Mouse (Mus musculus): Measurements from ENCODE around the gene Ankdd1b. TPM values are rescaled to one million over a fixed set of nuclear protein-coding genes. Genes with fewer than 3 reads are reported as not detected.

Gene Ankdd1b
- total RNA-seq, 2 experiments from 2014 or later: 0.62 to 0.83 TPM

DNA sequence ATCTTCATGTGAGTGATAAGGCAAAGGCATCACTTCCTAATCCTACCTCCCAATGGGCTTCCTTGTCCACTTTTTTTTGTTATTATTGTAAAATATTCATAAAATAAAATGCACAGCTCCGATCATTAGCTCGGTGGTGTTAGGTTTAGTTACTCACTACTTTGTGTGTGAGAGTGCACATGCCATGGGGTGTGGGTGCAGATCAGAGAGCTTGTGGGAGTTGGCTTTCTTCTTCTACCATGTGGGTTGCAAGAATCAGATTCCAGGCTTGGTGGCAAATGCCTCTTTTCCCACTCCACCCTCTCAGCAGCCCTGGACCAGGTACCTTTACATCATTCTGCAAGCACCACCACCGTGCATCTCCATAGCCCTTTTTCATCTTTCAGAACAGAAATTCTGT is 18.4 kb downstream of the Ankdd1b start:
- no peak for DNase-seq

DNA sequence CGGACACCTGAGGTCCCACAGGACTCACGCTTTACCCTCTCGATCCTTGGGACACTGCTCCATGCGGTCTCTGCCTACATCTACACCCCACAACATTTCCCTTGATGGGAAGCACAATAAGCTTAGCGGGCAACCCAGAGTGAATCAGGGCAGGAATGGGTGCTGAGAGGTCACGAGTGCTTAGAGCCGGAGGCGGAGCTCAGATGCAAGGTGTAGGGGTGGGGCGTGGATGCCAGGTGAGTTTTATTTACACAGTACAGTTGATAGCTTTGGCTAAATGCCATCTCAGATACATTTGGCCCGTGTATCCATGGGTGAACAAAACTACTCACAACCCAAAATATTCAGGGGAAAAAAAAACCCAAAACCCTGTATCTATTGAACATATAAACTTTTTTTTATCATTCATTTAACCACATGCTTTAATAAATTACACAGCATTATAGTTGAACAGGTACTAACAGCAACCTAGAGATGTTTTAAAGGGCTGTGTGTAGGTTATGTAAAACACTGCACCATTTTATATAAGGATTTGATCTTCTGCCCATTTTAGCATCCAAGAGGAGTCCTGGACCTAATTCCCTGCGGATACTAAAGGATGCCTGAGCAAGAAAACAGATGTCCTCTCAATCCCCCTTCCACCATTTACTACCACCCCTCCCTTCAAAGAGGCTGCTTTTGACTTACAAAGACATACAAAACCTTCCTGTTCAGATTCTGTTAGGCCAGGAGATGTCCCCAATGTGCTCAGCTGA is 19.4 kb downstream of the Ankdd1b start:
- no peak for DNase-seq

DNA sequence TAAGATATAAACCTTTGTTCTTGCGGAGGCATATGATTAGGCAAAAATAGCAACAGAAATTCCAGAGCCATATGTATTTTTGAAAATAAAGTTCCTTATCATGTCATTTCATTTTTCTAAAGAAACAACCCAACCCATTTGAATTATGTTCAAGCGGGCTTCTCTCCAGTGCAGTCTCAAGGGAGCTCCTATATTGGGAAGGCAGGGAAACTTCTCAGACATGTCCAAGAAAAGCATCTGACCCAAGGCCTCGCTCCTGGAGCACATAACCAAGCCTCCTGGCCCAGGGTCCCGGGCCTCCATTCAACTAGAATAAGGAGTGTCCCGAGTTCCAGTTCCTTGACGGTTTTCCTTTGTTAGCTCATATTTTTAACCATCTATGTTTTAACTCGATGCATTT is 20.1 kb downstream of the Ankdd1b start:
- peak; percentile 54 for DNase-seq

DNA sequence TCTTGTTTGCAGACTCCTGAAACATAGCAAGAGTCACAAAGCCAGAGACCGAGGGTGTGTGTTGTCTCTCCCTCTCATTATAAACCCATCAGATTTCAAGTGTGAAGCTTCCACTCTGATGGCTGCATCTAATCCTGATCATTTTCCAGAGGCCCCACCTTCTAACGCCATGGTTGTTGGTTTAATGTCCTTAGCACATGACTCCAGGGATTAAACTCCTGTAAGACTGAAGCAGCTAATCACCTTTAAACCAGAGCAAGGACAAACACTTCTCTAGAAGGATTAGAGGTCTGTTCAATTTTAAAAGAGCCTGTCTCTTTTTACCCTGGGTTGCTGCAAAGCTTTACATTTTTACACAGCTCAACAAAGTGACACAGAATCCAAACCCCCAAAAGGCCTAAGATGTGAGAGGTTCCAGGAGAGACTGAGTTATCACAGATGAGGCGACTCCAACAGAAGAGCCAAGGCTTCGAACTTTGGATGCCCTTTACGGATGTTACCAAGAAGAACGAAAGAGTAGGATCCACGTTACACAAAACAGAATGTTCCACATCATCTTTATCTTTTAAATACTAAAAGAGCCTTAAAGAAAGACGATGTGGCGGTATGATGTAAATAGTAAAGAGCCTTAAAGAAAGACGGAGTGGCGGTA is 20.7 kb downstream of the Ankdd1b start:
- no peak for DNase-seq

- no peak for DNase-seq
These were observed 30.6 kb downstream of the Ankdd1b start for GRCm38 (mm10) chr13:96440436-96440835.

GRCm38 (mm10) chr13:96436921-96437320 is 34.1 kb downstream of the Ankdd1b start:
- DNase-seq: no peak

DNA sequence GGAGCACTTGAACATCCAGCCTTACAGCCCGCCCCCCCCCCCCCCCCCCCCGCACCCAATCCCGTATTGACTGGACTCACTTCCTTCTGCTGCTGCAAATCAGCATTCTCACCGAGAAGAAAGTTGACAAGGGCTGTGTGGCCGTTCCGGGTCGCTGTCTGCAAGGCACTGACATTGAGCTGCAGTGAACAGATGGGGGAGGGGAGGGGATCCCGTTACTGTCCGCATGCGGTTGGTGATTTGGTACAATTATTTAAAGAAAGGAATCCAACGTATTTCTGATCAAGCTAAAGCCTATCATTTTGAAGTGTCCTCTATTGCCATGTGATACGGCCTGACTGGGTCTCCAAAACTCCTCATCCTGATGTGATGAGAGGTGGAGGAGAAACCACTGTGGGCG is 35.2 kb downstream of the Ankdd1b start:
- DNase-seq: peak; percentile 53

DNA sequence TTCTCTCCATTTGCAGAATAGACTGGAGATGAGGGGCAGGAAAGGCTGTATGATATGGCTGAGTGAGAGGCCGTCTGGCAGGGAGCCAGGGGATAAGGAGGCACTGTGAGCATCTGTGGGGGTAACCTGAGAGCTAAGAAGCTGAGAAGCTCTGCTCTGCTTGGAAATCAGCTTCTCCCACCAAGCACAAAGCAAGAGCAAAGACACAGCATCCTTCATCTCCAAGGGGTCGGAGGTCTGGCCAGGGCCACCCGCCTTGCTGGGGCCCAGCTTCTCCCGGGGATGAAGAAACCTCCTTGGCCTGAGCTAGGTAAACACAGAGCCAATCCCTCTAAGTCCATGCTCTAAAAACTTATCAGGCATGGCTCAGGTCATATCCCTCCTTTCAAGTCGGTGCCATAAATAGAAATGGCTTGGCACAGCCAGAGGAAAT is 36.1 kb downstream of the Ankdd1b start:
- peak; percentile 40 for DNase-seq

- peak; percentile 17 for DNase-seq
These were observed 37.3 kb downstream of the Ankdd1b start for GRCm38 (mm10) chr13:96433648-96434190.

- DNase-seq: no peak
These were observed 38.0 kb downstream of the Ankdd1b start for GRCm38 (mm10) chr13:96433041-96433440.

- no peak for DNase-seq
These were observed 38.6 kb downstream of the Ankdd1b start for GRCm38 (mm10) chr13:96432376-96432811.

DNA sequence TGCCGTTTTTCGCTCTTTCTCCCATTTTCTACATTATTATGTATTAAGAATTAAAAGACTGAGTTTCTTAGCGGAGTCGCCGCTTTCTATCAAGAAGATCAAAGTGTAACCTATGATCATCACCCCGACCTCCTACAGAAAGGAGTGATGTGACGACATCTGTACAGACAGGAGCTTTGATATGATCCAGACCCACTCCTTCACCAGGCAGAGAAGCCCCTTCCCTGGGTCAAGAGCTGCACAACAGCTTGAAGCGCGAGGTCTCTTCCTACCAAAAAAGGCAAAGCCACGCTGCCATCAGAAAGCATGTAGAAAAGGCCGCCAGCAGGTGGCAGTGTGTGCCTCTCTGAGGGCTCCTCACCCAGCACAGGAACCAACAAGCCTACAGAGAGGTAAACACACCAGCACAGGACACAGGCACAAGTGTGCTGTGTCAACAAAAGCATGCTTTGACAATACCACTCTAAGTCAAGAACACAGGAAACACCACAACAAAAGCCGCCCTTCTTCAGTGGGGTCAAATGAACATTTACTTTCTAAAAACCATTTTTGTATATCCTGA is 39.3 kb downstream of the Ankdd1b start:
- peak; percentile 93 for DNase-seq

DNA sequence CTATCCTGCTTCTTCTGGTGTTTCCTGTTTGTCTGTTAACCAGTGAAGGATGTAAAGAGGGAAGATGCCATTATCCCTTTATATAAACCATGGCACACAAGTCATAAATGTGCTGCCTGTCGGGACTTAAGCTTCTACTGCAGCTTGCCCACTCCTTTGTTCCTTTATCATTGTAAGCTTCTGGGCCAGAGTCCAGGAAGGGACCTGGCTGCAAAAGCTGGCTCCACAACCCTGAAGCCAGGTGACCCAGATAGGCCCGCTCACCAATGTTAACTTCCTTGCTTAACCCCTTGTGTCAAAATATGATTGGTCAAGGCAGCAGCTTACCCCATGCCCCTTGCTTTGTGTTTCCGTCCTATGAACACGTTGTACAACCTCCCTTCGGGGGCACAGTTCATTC is 42.5 kb downstream of the Ankdd1b start:
- peak; percentile 21 for DNase-seq

DNA sequence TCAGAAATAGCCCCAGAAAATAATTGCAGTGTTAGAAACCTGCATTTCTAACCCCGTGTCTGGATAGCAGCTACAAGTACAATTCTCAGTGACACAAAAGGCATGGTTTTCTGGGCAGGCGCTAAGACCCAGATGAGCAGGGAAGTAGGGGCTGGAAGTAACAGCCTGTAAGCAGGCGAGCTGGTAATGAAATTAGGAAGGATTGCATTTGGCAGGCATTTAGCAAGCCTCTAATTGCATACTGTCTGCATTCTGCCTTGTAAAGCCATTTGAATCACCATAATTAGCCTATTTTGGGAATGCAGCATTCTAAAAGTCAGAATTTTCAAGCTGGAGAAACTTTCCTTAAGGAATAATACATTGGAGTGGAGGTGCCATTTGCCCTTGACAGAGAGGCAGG is 45.0 kb downstream of the Ankdd1b start:
- no peak for DNase-seq

DNA sequence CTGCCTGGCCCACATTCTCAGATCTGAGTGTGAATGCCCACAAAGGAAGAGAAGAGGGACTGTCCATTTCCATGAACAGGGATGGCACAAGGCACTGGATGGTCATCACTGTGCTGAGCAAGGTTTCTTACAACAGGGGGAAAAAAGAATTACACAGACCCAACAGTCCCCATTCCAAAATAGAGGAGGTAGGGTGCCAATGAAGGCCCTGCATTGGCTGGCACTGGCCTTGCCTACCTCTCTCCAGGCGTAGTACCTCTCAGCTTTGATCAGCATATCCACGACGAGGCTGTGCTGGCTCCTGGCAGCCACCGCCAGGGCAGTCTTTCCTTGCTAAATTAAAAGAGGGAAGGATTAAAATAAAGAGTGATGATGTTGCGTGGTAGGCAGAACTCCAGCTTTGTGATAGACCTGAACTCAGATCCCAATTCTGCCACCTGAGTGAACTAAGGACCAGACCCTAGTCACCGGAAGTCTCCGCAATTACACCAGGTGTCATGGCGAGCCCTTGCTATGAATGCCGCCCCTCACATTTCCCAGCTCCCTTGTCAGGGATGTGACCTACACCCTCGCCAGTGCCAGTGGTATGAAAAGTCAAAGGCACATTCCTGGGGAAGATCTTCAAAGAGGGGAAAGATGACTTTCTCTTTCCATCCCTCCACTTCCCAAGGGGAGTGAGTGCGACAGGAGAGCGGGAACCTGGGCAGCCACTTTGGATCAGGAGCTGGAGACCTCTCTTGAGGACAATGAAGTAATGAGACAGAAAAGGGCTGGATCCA is 46.3 kb downstream of the Ankdd1b start:
- no peak for DNase-seq

DNA sequence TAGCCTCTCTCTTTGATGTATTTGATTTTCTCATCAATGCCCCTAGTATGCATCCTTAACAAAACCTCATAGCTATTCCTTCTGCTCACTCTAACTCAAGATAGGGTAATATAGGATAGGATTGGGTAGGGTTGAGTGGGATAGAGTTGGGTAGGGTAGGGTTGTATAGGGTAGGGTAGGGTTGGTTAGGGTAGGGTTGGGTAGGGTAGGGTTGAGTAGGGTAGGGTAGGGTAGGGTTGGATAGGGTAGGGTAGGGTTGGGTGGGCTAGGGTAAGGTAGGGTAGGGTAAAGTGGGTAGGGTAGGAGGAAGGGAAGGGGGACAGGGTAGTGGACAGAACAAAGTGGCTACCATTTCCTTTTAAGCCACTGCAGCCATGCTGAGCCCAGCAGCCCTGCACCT is 49.8 kb downstream of the Ankdd1b start:
- no peak for DNase-seq

- DNase-seq: no peak
These were observed 52.5 kb downstream of the Ankdd1b start for GRCm38 (mm10) chr13:96418487-96418886.

- no peak for DNase-seq
These were observed 53.7 kb downstream of the Ankdd1b start for GRCm38 (mm10) chr13:96417261-96417813.

DNA sequence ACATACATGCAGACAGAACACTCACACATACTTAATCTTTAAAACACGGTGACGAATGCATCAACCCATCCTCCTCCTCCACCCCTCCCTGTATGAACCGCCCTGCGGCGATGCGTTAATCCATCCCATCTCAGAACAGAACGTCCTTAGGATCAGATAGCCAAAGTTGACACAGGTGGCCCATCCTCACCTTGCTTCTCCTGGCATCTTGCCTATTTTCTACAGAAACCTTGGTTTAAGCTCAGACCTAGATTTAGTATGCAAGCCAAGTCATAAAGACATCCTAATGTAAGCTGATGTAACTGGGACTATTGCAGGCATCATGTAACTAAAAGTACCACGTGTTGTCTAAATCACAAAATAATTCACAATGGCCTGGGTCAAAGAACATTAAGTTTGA is 54.6 kb downstream of the Ankdd1b start:
- DNase-seq: no peak

GRCm38 (mm10) chr13:96414384-96414783 is 56.6 kb downstream of the Ankdd1b start:
- DNase-seq: no peak

- no peak for DNase-seq
These were observed 62.2 kb downstream of the Ankdd1b start for GRCm38 (mm10) chr13:96408786-96409185.

- DNase-seq: peak; percentile 50
These were observed 64.0 kb downstream of the Ankdd1b start for GRCm38 (mm10) chr13:96407040-96407439.
